Mouse (Mus musculus) liver, postnatal 0 days (tissue): ENCODE results near the gene Unc5b. TPM values are rescaled to one million over a fixed set of nuclear protein-coding genes. Genes with fewer than 3 reads are reported as not detected.
A peak's percentile ranks its signal among the peaks of the same experiment; 100 is the strongest.
"Not testable (repeated sequence)": the region's sequence is repeated elsewhere in the genome, so short reads cannot be mapped to it uniquely, and the experiment has no call there.

Experiments
- ATAC-seq: fragments of 200-750 bp; cut with Nextera tagmentation; 2 replicates; pipeline ENCODE4 v1.8.0; 2017; ENCODE audit warnings: mild to moderate bottlenecking, moderate library complexity
- DNase-seq: peaks from one replicate; pipeline ENCODE4 v3.0.0-alpha.2; 2016
- H3K27ac ChIP-seq: fragments of 300-500 bp; sonication (generic); 2 replicates; pipeline ENCODE4 v1.5.1; 2014; ENCODE audit warnings: antibody characterized with exemption, moderate library complexity, mild to moderate bottlenecking, low read depth
- H3K27me3 ChIP-seq: fragments of 300-500 bp; sonication (generic); 2 replicates; pipeline ENCODE4 v1.6.1; 2014; ENCODE audit warnings: low read length, control low read depth, mixed read lengths; ENCODE audit not compliant: insufficient read depth
- H3K36me3 ChIP-seq: fragments of 300-500 bp; sonication (generic); replicated peaks from 2 replicates; pipeline ENCODE4 v1.6.1; 2014; ENCODE audit warnings: mild to moderate bottlenecking, control low read depth, low read length, moderate library complexity, mixed read lengths; ENCODE audit not compliant: insufficient read depth
- H3K4me1 ChIP-seq: fragments of 300-500 bp; sonication (generic); 2 replicates; pipeline ENCODE4 v1.6.1; 2014; ENCODE audit warnings: antibody characterized with exemption, mild to moderate bottlenecking, control low read depth; ENCODE audit not compliant: insufficient read depth
- H3K4me2 ChIP-seq: fragments of 300-500 bp; sonication (generic); 2 replicates; pipeline ENCODE4 v1.6.1; 2014; ENCODE audit warnings: low read depth, mild to moderate bottlenecking, low read length, moderate library complexity, mixed read lengths
- H3K4me3 ChIP-seq: fragments of 300-500 bp; sonication (generic); 2 replicates; pipeline ENCODE4 v1.5.1; 2014; ENCODE audit warnings: low read depth, low read length
- H3K9ac ChIP-seq: fragments of 300-500 bp; sonication (generic); replicated peaks from 2 replicates; pipeline ENCODE4 v1.6.1; 2014; ENCODE audit warnings: mild to moderate bottlenecking, moderate library complexity
- H3K9me3 ChIP-seq: fragments of 300-500 bp; sonication (generic); 2 replicates; pipeline ENCODE4 v1.6.1; 2016; ENCODE audit warnings: mild to moderate bottlenecking, control low read depth, low read length, mixed read lengths
- CTCF ChIP-seq: sonication (generic); IDR thresholded peaks from 2 replicates; pipeline ENCODE4 v1.5.1; 2016; ENCODE audit warnings: antibody characterized with exemption, low read depth
- EP300 ChIP-seq: IDR thresholded peaks from 2 replicates; pipeline ENCODE4 v1.6.1; 2016; ENCODE audit warnings: antibody characterized with exemption, low read depth, mild to moderate bottlenecking
- whole genome bisulfite sequencing: fragments of 180-500 bp; shearing (Covaris S2); extraction: QIAGEN DNeasy Blood & Tissue Kit; methylation state at CpG from one replicate; pipeline ENCODE4 v1.1.7; 2014; ENCODE audit not compliant: insufficient replicate concordance; 5-methylcytosine and 5-hydroxymethylcytosine counted together
- polyA plus RNA-seq: library from polyadenylated mRNA; unstranded; fragments of >200 nt; fragmentation: Nextera tagmentation; extraction: Ambion mirVana; gene quantifications from 2 replicates; pipeline ENCODE4 v1.2.1, GENCODE M21; 2015

Unc5b gene
- polyA plus RNA-seq, result 0.39 and 0.40 TPM in 2 replicates

- 2% methylated on average over 41 of the region's 53 CpGs for WGBS
- H3K4me2 ChIP-seq, result peak within 1 kb of the TSS; percentile 81
- peak within 1 kb of the TSS; percentile 1; the same call in 1 of the 2 replicates for H3K27ac ChIP-seq
- peak; percentile 92 for ATAC-seq
- H3K4me1 ChIP-seq, result peaks cover 19% of the 10 kb centered on the region
- peak within 1 kb of the TSS; percentile 60 for H3K9ac ChIP-seq
- peaks cover 71% of the 10 kb centered on the region for H3K27me3 ChIP-seq
- peak within 1 kb of the TSS; percentile 52 for H3K4me3 ChIP-seq
- no peaks in the 10 kb centered on the region for H3K36me3 ChIP-seq
- DNase-seq, result peak; percentile 88
- no peaks in the 10 kb centered on the region for H3K9me3 ChIP-seq
- TF ChIP-seq CTCF, result peak; percentile 45
- TF ChIP-seq EP300, result no peak
These were observed at the start of gene Unc5b for GRCm38 (mm10) chr10:60831379-60831778. Gene Unc5b, minus strand, starts transcription at chr10:60831581.

- no peak overlapping the region for H3K9ac ChIP-seq
- DNase-seq (no peak), ATAC-seq (no peak)
- no peak overlapping the region for H3K27ac ChIP-seq
- TF ChIP-seq CTCF (no peak), EP300 (no peak)
- no peaks in the 10 kb centered on the region for H3K36me3 ChIP-seq
- no peaks in the 10 kb centered on the region for H3K27me3 ChIP-seq
- H3K4me2 ChIP-seq, result no peak overlapping the region
- 84% methylated on average over 4 of the region's 4 CpGs for WGBS
- H3K4me3 ChIP-seq, result no peak overlapping the region
- no peaks in the 10 kb centered on the region for H3K9me3 ChIP-seq
- H3K4me1 ChIP-seq, result no peaks in the 10 kb centered on the region
These were observed 48.4 kb upstream of the Unc5b start for GRCm38 (mm10) chr10:60879817-60880216.

GRCm38 (mm10) chr10:60877075-60877474, 45.7 kb upstream of the Unc5b start:
- H3K27me3 ChIP-seq, result no peaks in the 10 kb centered on the region
- DNase-seq, result no peak
- H3K27ac ChIP-seq, result no peak overlapping the region
- no peak for ATAC-seq
- no peak overlapping the region for H3K4me3 ChIP-seq
- H3K9me3 ChIP-seq, result no peaks in the 10 kb centered on the region
- H3K9ac ChIP-seq, result no peak overlapping the region
- no peaks in the 10 kb centered on the region for H3K36me3 ChIP-seq
- no peaks in the 10 kb centered on the region for H3K4me1 ChIP-seq
- no peak for TF ChIP-seq CTCF
- 85% methylated on average over 5 of the region's 5 CpGs for WGBS
- no peak overlapping the region for H3K4me2 ChIP-seq

- no peak for ATAC-seq
- 85% methylated on average over 1 of the region's 1 CpGs for WGBS
These were observed 43.6 kb upstream of the Unc5b start for GRCm38 (mm10) chr10:60875011-60875410.

GRCm38 (mm10) chr10:60863318-60863717, 31.9 kb upstream of the Unc5b start:
- TF ChIP-seq EP300, result no peak
- TF ChIP-seq CTCF, result no peak
- Histone ChIP-seq H3K9me3 (no peaks in the 10 kb centered on the region), H3K4me1 (no peaks in the 10 kb centered on the region), H3K4me3 (no peak overlapping the region), H3K9ac (no peak overlapping the region), H3K27ac (no peak overlapping the region), H3K4me2 (no peak overlapping the region), H3K36me3 (no peaks in the 10 kb centered on the region), H3K27me3 (no peaks in the 10 kb centered on the region)
- WGBS, result 82% methylated on average over 6 of the region's 6 CpGs
- DNase-seq (no peak), ATAC-seq (no peak)

More at GRCm38 (mm10) chr10:60875011-60875410, 43.6 kb upstream of the Unc5b start:
- H3K27me3 ChIP-seq, result no peaks in the 10 kb centered on the region
- H3K4me1 ChIP-seq, result no peaks in the 10 kb centered on the region
- H3K4me3 ChIP-seq, result no peak overlapping the region
- DNase-seq, result no peak
- H3K36me3 ChIP-seq, result no peaks in the 10 kb centered on the region
- no peak overlapping the region for H3K9ac ChIP-seq
- no peak overlapping the region for H3K27ac ChIP-seq
- no peak overlapping the region for H3K4me2 ChIP-seq
- TF ChIP-seq EP300, result no peak
- TF ChIP-seq CTCF, result no peak
- H3K9me3 ChIP-seq, result no peaks in the 10 kb centered on the region

GRCm38 (mm10) chr10:60862477-60863293, 31.3 kb upstream of the Unc5b start:
- Histone ChIP-seq H3K9me3 (no peaks in the 10 kb centered on the region), H3K27ac (no peak overlapping the region), H3K9ac (no peak overlapping the region), H3K4me1 (no peaks in the 10 kb centered on the region), H3K4me2 (no peak overlapping the region), H3K27me3 (no peaks in the 10 kb centered on the region), H3K36me3 (no peaks in the 10 kb centered on the region), H3K4me3 (no peak overlapping the region)
- ATAC-seq, result no peak
- WGBS, result 66% methylated on average over 25 of the region's 25 CpGs
- no peak for TF ChIP-seq EP300
- TF ChIP-seq CTCF, result no peak
- no peak for DNase-seq

GRCm38 (mm10) chr10:60845271-60845670, 13.9 kb upstream of the Unc5b start:
- H3K4me2 ChIP-seq, H3K36me3 ChIP-seq, H3K4me1 ChIP-seq, H3K27ac ChIP-seq, H3K9ac ChIP-seq, H3K9me3 ChIP-seq, H3K4me3 ChIP-seq, DNase-seq, ATAC-seq, H3K27me3 ChIP-seq: not testable (repeated sequence)
